Mouse (Mus musculus) olfactory bulb, adult 2 months (tissue): Measurements from ENCODE around the gene Med13l. TPM values are rescaled to one million over a fixed set of nuclear protein-coding genes. Genes with fewer than 3 reads are reported as not detected.

ENCODE experiments used
- H3K27ac ChIP-seq: fragments of 200-500 bp; 2 replicates; pipeline ENCODE4 v1.5.1; 2012; ENCODE audit warnings: low read depth, low read length; ENCODE audit not compliant: insufficient read depth
- H3K4me1 ChIP-seq: fragments of 200-500 bp; 2 replicates; pipeline ENCODE4 v1.6.1; 2012; ENCODE audit warnings: low read length; ENCODE audit not compliant: control insufficient read depth, insufficient read depth
- H3K4me3 ChIP-seq: fragments of 200-500 bp; 2 replicates; pipeline ENCODE4 v1.5.1; 2012; ENCODE audit warnings: mild to moderate bottlenecking, low read depth, low read length, moderate library complexity; ENCODE audit not compliant: insufficient read depth
- CTCF ChIP-seq: fragments of 200-500 bp; IDR thresholded peaks from 2 replicates; pipeline ENCODE4 v1.5.1; 2012; ENCODE audit warnings: low read depth, mild to moderate bottlenecking, low read length, moderate library complexity; ENCODE audit not compliant: insufficient read depth
- POLR2A ChIP-seq: fragments of 200-500 bp; IDR thresholded peaks from 2 replicates; pipeline ENCODE4 v1.6.1; 2012; ENCODE audit warnings: mild to moderate bottlenecking, low read depth, low read length, moderate library complexity; ENCODE audit not compliant: insufficient read depth
- WGBS: fragments of 180-500 bp; shearing (Covaris S2); methylation state at CpG from one replicate; pipeline ENCODE4 v1.1.7; 2018; 5-methylcytosine and 5-hydroxymethylcytosine counted together
- polyA plus RNA-seq: library from polyadenylated mRNA; stranded (reverse); fragments of >200 nt; gene quantifications from 2 replicates; pipeline ENCODE4 v1.2.4, GENCODE M21; 2012; ENCODE audit warnings: low replicate concordance; ENCODE audit not compliant: missing spikeins, insufficient read depth, insufficient read length

Gene Med13l
- polyA plus RNA-seq, result not detected in 2 replicates

DNA sequence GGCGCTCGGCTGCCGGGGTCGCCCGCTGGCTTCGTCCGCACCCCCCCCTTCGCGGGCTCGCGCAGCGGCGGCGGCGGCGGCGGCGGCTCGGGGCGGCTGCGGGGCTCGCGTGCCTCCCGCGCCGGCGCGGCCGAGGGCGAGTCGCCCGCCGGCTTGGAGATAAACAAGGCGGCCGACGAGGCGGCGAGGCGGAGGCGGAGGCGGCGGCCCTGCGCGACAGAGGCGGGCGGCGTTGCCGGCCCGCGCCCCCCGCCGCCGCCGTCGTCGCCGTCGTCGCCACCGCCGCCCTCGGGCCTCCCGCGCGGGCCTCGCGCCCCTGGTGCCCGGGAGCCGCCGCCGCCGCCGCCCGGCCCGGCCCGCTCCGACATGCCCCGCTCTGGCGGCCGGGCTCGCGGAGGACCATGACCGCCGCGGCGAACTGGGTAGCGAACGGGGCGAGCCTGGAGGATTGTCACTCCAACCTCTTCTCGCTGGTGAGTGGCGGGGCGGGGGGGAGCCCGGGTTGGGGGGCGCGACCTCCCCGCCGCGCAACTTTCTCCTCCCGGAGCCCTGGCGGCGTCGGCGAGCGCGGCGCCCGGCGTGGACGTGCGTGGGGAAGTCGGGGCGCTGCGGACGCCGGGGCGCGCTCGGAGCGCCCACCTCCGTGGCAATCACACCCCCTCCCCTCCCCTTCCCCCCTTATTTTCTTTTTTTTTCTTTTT lies at the start of gene Med13l:
Gene Med13l (plus strand): TSS at position 295 of the 701 bp plus-strand sequence.
- WGBS, result 6% methylated on average over 108 of the region's 120 CpGs
- H3K4me3 ChIP-seq, result peak within 1 kb of the TSS; percentile 97
- peaks cover 4% of the 10 kb centered on the region for H3K4me1 ChIP-seq
- TF ChIP-seq CTCF (no peak), POLR2A (no peak)
- peak within 1 kb of the TSS; percentile 71 for H3K27ac ChIP-seq

DNA sequence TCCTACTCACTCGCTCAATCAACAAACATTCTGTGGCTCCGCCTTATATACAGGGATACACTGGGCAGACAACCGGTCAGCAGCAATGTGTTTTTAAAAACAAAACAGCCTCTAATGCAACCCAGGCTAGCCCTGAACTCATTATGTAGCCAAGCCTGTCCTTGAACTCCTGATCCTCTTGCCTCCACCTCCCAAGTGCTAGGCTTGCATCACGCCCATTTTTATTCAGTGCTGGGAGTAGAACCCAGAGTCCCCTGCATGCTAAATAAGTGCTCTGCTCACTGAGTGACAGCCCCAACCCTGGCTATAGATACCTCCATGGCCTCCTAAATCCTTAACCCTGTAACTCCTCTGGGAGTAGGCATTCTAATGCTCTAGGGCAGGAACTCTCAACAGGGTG lies 49.5 kb upstream of the Med13l start:
- no peak overlapping the region for H3K27ac ChIP-seq
- no peak for TF ChIP-seq POLR2A
- no peak for TF ChIP-seq CTCF
- H3K4me1 ChIP-seq, result peaks cover 19% of the 10 kb centered on the region
- H3K4me3 ChIP-seq, result no peak overlapping the region
- 93% methylated on average over 4 of the region's 4 CpGs for WGBS

DNA sequence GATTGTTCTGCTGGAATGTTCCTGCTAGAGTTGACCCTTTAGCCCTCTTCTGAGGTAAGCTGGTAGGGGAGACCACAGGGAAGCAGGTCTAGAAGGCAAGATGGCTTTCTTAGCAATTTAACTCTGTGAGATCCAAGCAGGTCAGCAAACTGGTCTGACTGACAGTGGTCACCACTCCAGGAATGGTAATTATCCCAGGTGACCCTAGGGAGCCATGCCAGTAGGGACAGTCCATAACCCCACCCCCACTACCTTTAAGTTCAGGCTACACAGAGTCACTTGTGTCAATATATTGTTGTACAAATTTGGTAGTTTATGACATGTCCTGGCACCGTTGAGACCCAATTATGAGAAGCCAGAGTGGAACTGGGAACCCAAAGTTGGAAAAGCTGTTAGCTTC lies 47.5 kb upstream of the Med13l start:
- Histone ChIP-seq H3K4me3 (no peak overlapping the region), H3K27ac (no peak overlapping the region), H3K4me1 (peaks cover 19% of the 10 kb centered on the region)
- no peak for TF ChIP-seq POLR2A
- TF ChIP-seq CTCF, result no peak
- WGBS, result 52% methylated on average over 1 of the region's 1 CpGs

DNA sequence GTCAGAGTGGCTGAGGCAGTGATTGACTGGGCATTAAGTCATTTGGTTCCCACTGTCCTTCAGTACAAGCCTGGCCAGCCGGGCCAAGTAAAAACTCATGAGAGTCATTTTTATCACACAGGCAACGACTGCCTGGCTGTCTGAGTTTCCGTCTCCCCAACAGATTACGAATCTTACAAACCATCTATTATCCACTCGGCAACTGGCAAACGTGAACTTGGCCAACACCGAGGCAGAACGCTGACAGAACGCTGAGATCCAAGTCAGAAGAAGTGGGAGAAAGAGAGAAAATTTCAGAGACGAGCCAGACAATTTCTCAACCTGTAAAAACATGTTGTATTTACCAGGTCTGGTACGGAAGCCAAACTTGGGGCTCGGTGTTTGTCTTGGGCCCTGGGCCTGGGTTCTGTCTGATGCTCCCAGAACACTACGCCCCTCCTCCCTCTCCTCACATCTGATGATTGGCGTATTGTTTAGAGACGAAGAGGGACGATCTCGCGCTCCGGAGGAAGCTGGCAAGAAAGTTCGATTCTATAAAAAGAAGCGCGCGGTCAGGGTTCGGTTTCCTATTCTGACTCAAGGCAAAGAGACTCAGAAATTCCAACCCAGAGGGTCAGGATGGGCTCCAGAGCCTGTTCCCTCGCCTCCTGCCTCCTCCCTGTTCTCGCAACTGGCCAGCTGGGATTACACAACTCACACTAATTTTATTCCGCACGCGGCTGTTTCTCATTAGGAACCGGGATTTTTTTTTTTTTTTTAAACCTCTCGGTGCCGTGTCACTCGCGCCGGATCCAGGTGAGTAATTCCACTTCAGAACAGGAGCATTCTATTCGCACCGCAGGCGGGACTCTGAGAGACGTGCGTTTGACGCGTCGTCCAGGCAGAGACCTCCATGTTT lies 46.6 kb upstream of the Med13l start:
- Histone ChIP-seq H3K4me1 (peaks cover 19% of the 10 kb centered on the region), H3K4me3 (peak overlapping the region; percentile 35), H3K27ac (no peak overlapping the region)
- WGBS, result 3% methylated on average over 43 of the region's 43 CpGs
- TF ChIP-seq CTCF, result no peak

DNA sequence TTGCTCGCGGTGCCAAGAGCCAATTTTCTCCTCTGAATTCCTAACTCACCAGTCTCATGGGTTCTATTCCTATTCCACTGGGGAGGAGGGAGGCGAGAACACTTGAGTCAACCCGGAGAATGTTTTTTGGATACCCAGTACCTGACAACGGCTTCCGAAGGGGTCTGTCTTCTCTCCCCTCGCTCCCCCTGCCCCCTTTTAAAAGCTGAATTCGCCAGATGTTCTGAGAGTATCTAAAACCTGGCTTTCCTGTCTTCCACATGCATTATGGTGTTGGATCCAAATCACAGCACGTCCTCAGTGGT lies 46.0 kb upstream of the Med13l start:
- peak overlapping the region; percentile 35 for H3K4me3 ChIP-seq
- 21% methylated on average over 9 of the region's 9 CpGs for WGBS
- peaks cover 19% of the 10 kb centered on the region for H3K4me1 ChIP-seq
- no peak for TF ChIP-seq CTCF
- no peak for TF ChIP-seq POLR2A
- no peak overlapping the region for H3K27ac ChIP-seq

DNA sequence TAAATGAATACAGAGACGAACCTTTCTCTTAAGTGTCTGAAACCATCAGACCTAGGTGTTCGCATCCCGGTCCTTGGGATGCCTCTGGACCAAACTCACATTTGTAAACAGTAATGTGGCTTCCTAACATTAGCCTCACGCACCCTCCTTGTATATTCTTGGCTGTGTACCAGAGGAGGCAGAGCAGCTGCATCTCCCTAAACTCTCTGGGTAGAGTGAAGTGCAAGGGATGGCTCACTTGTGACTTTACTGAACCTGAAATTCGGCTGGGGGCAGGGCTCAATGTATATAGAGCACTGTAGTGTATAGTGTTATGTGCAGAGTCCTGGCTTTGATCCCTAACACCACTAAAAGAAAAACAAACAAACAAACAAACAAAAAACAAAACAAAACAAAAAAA lies 45.6 kb upstream of the Med13l start:
- no peak for TF ChIP-seq POLR2A
- TF ChIP-seq CTCF, result no peak
- H3K4me3 ChIP-seq, result no peak overlapping the region
- WGBS, result 39% methylated on average over 5 of the region's 5 CpGs
- no peak overlapping the region for H3K27ac ChIP-seq
- peaks cover 19% of the 10 kb centered on the region for H3K4me1 ChIP-seq

DNA sequence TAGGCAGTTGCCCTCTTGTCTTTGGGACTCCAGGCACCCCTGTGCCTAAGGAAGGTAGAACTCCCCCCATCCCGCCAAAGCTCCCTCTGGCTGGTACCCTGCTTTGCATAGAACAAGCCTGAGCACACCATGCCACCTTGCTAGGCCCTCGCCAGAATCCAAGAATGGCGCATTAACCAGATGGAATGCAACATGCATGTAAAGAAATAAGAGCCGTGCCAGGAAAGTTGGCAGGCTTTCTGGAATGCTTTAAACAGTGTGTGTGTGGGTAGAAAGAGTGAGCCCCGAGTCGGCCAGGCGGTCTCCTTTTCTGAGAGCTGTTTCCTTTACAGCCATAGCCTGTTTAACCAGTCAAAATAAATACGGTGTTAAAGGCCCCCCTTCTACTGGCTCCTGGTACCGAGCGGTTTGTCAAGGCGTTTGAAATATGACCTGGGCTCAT lies 45.2 kb upstream of the Med13l start:
- WGBS, result 41% methylated on average over 11 of the region's 11 CpGs
- no peak overlapping the region for H3K4me3 ChIP-seq
- H3K27ac ChIP-seq, result no peak overlapping the region
- TF ChIP-seq CTCF, result no peak
- no peak for TF ChIP-seq POLR2A
- peaks cover 19% of the 10 kb centered on the region for H3K4me1 ChIP-seq

DNA sequence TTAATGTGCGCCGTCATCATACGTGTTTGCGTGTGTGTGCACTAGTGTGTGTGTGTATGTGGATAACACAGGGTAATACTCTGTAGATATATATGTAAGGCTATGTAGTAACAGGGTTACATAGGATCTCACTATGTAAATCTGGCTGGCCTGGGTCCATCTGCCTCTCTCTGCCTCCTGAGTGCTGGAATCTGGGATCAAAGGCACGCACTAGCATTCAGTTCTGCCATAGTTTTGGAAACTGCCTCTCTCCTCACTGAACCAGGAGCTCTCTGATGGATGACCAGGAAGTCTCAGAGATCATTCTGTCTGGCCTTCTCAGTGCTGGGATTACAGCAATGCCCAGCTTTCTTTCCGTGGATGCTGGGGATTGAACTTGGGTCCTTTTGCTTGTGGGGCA lies 44.4 kb upstream of the Med13l start:
- Histone ChIP-seq H3K27ac (no peak overlapping the region), H3K4me1 (peaks cover 19% of the 10 kb centered on the region), H3K4me3 (no peak overlapping the region)
- TF ChIP-seq CTCF, result no peak
- TF ChIP-seq POLR2A, result no peak
- 98% methylated on average over 6 of the region's 6 CpGs for WGBS

DNA sequence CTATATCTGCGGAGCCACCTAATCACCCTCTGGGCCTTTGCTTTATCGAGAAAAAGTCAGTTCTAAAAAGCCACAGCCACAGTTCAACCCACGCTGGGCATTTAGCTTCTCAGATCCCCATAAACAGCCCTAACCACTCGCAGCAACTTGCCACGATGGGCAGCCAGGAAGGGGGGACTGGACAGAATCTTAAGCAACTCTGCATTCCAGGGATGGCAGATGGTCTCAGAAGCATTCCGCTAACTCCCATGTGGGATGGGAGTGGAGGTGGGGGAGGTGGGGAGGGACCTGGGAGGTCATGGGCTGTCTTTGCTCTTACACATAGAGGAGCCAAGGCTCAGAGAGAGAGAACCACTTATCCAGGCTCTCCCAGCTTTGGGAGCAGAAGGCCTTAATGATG lies 44.0 kb upstream of the Med13l start:
- Histone ChIP-seq H3K4me1 (peaks cover 19% of the 10 kb centered on the region), H3K27ac (no peak overlapping the region), H3K4me3 (no peak overlapping the region)
- 84% methylated on average over 6 of the region's 6 CpGs for whole genome bisulfite sequencing
- TF ChIP-seq POLR2A, result no peak
- no peak for TF ChIP-seq CTCF
